Mouse (Mus musculus) myocyte (in vitro differentiated cells): Measurements from ENCODE around the gene Gm27027.

Experiments
- CEBPB ChIP-seq: IDR thresholded peaks from 2 replicates; pipeline ENCODE4 v1.6.1; 2011; ENCODE audit warnings: mild to moderate bottlenecking, moderate library complexity; ENCODE audit not compliant: poor library complexity, insufficient read depth, severe bottlenecking
- MAX ChIP-seq: IDR thresholded peaks from one replicate; pipeline ENCODE4 v1.6.1; 2011; ENCODE audit warnings: low read depth, mild to moderate bottlenecking, control low read depth
- MYOD1 ChIP-seq, 3 experiments: IDR thresholded peaks; one replicate each; pipeline ENCODE4 v1.6.1; 2011; ENCODE audit warnings: control low read depth in 2 of 3, low read depth in 2 of 3, mild to moderate bottlenecking in 2 of 3, moderate library complexity in 1 of 3; ENCODE audit not compliant: insufficient read length in 2 of 3, control insufficient read depth in 1 of 3
- POLR2A ChIP-seq: IDR thresholded peaks from one replicate; pipeline ENCODE4 v1.6.1; 2011; ENCODE audit warnings: low read depth, mild to moderate bottlenecking, control low read depth, moderate library complexity; ENCODE audit not compliant: insufficient read length
- POLR2AphosphoS2 ChIP-seq: IDR thresholded peaks from one replicate; pipeline ENCODE4 v1.6.1; 2011; ENCODE audit warnings: low read depth, control low read depth; ENCODE audit not compliant: insufficient read length
- SRF ChIP-seq: IDR thresholded peaks from one replicate; pipeline ENCODE4 v1.6.1; 2011; ENCODE audit warnings: low read depth; ENCODE audit not compliant: control insufficient read depth, insufficient read length
- TCF3 ChIP-seq: IDR thresholded peaks from one replicate; pipeline ENCODE4 v1.6.1; 2011; ENCODE audit warnings: low read depth, control low read depth; ENCODE audit not compliant: insufficient read length
- USF1 ChIP-seq: IDR thresholded peaks from one replicate; pipeline ENCODE4 v1.6.1; 2011; ENCODE audit warnings: low read depth, mild to moderate bottlenecking, control low read depth, moderate library complexity

- TF ChIP-seq CEBPB (no peak), POLR2A (no peak), TCF3 (no peak), POLR2AphosphoS2 (no peak), USF1 (no peak), MAX (no peak), MYOD1 (IDR thresholded peaks at IDR 0.05; ENCODE audit: control insufficient read depth in 1 of 3, insufficient read length in 2 of 3, low read depth in 2 of 3) (no peak), SRF (no peak)
Measured at GRCm38 (mm10) chr2:93907519-93908294, 88.4 kb downstream of the Gm27027 start.
